Mouse (Mus musculus) spleen, embryonic (tissue): ENCODE results near the gene Hivep1.

Experiments
- CTCF ChIA-PET: fragments of 350-600 bp; sonication (Branson Sonifier 250); formaldehyde crosslinking; loops from one replicate; lab custom pipeline; 2022; lab: Charles Lee

Gene Hivep1

GRCm38 (mm10) chr13:42051961-42052695 lies at the start of gene Hivep1:
Gene Hivep1 (plus strand): TSS chr13:42052021.
- CTCF ChIA-PET: no interaction called here

GRCm38 (mm10) chr13:42015484-42016045 lies 36.3 kb upstream of the Hivep1 start:
- CTCF ChIA-PET: no interaction called here

- CTCF ChIA-PET: no interaction called here
Measured at GRCm38 (mm10) chr13:42016218-42016617, 35.6 kb upstream of the Hivep1 start.

- CTCF ChIA-PET: no interaction called here
Measured at GRCm38 (mm10) chr13:42018356-42018755, 33.5 kb upstream of the Hivep1 start.

GRCm38 (mm10) chr13:42041203-42041602 lies 10.6 kb upstream of the Hivep1 start:
- CTCF ChIA-PET: interaction anchor here (0.6 kb wide), 1 partner anchor 17 kb away, joined by 21 read pairs; no protein-coding TSS in a partner anchor

- CTCF ChIA-PET: interaction anchor here (0.6 kb wide), 1 partner anchor 172 kb away, joined by 4 read pairs; no protein-coding TSS in a partner anchor
Measured at GRCm38 (mm10) chr13:42043431-42043830, 8.4 kb upstream of the Hivep1 start.

GRCm38 (mm10) chr13:42048991-42049773 lies 2.6 kb upstream of the Hivep1 start:
- CTCF ChIA-PET: interaction anchor here (0.6 kb wide), 1 partner anchor 248 kb away, joined by 3 read pairs; no protein-coding TSS in a partner anchor

GRCm38 (mm10) chr13:42049774-42050125 lies 2.1 kb upstream of the Hivep1 start:
- CTCF ChIA-PET: no interaction called here

- CTCF ChIA-PET: interaction anchor here (0.6 to 1.0 kb wide), 2 partner anchors 50 to 53 kb away, joined by 4 read pairs; no protein-coding TSS in a partner anchor
Measured at GRCm38 (mm10) chr13:42050160-42050559, 1.7 kb upstream of the Hivep1 start.

GRCm38 (mm10) chr13:42050880-42051201 lies 980 bp upstream of the Hivep1 start:
- CTCF ChIA-PET: interaction anchor here (0.5 to 1.0 kb wide), 3 partner anchors 51 to 169 kb away, joined by 4 to 6 read pairs (median 4); no protein-coding TSS in a partner anchor

GRCm38 (mm10) chr13:42051202-42051906 lies 467 bp upstream of the Hivep1 start:
- CTCF ChIA-PET: interaction anchor here (0.5 to 1.0 kb wide), 2 partner anchors 51 to 169 kb away, joined by 4 to 6 read pairs; no protein-coding TSS in a partner anchor

- CTCF ChIA-PET: interaction anchor here (0.5 kb wide), 1 partner anchor 68 kb away, joined by 3 read pairs; no protein-coding TSS in a partner anchor
Measured at GRCm38 (mm10) chr13:42052696-42053541, 1.1 kb downstream of the Hivep1 start.

- CTCF ChIA-PET: interaction anchor here (0.5 kb wide), 1 partner anchor 68 kb away, joined by 3 read pairs; no protein-coding TSS in a partner anchor
Measured at GRCm38 (mm10) chr13:42053656-42054055, 1.8 kb downstream of the Hivep1 start.

GRCm38 (mm10) chr13:42054138-42054537 lies 2.3 kb downstream of the Hivep1 start:
- CTCF ChIA-PET: no interaction called here

- CTCF ChIA-PET: no interaction called here
Measured at GRCm38 (mm10) chr13:42056712-42057332, 5.0 kb downstream of the Hivep1 start.

- CTCF ChIA-PET: interaction anchor here (0.6 kb wide), 1 partner anchor 1397 kb away, joined by 5 read pairs; no protein-coding TSS in a partner anchor
Measured at GRCm38 (mm10) chr13:42060846-42061630, 9.2 kb downstream of the Hivep1 start.

GRCm38 (mm10) chr13:42064257-42064656 lies 12.4 kb downstream of the Hivep1 start:
- CTCF ChIA-PET: interaction anchor here (0.6 kb wide), 1 partner anchor 142 kb away, joined by 9 read pairs; no protein-coding TSS in a partner anchor

- CTCF ChIA-PET: no interaction called here
Measured at GRCm38 (mm10) chr13:42070236-42070635, 18.4 kb downstream of the Hivep1 start.

GRCm38 (mm10) chr13:42071011-42071410 lies 19.2 kb downstream of the Hivep1 start:
- CTCF ChIA-PET: no interaction called here
